Mouse (Mus musculus) myocyte (in vitro differentiated cells): ENCODE data around the gene Mfsd4b1.

Experiments
- MAX ChIP-seq: IDR thresholded peaks from one replicate; pipeline ENCODE4 v1.6.1; 2011; ENCODE audit warnings: low read depth, mild to moderate bottlenecking, control low read depth
- MYOG ChIP-seq, 3 experiments: IDR thresholded peaks; one replicate each; pipeline ENCODE4 v1.6.1; 2011; ENCODE audit warnings: control low read depth in 2 of 3, low read depth in 2 of 3, mild to moderate bottlenecking in 2 of 3; ENCODE audit not compliant: insufficient read length in 2 of 3, control insufficient read depth in 1 of 3, insufficient read depth in 1 of 3
- POLR2A ChIP-seq: IDR thresholded peaks from one replicate; pipeline ENCODE4 v1.6.1; 2011; ENCODE audit warnings: low read depth, mild to moderate bottlenecking, control low read depth, moderate library complexity; ENCODE audit not compliant: insufficient read length
- POLR2AphosphoS2 ChIP-seq: IDR thresholded peaks from one replicate; pipeline ENCODE4 v1.6.1; 2011; ENCODE audit warnings: low read depth, control low read depth; ENCODE audit not compliant: insufficient read length
- TCF12 ChIP-seq: IDR thresholded peaks from one replicate; pipeline ENCODE4 v1.6.1; 2011; ENCODE audit warnings: mild to moderate bottlenecking, control low read depth; ENCODE audit not compliant: poor library complexity, insufficient read depth, severe bottlenecking

DNA sequence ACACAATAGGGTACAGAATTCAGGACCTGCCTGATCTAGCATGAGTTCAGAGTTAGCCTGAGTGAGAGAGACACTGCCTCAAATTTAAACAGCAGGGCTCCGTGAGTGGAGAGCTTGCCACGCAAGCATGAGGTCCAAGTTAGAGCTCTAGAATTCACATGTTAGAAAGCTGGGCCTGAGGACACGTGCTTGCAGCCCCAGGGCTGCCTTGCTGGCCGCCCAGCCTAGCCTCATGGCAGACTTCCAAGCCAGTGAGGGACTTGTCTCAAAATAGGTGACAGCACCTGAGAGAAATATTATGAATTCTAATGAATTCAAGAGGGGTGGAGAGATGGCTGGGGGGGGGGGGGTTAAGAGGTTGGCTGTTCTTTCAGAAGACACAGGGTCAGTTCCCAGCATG lies 17.1 kb downstream of the Mfsd4b1 start:
- no peak for TF ChIP-seq MAX
- no peak for TF ChIP-seq POLR2A
- no peak for TF ChIP-seq MYOG (IDR thresholded peaks at IDR 0.05; ENCODE audit: control insufficient read depth in 1 of 3, insufficient read depth in 1 of 3, insufficient read length in 2 of 3, low read depth in 2 of 3)
- no peak for TF ChIP-seq POLR2AphosphoS2
- no peak for TF ChIP-seq TCF12
